Mouse (Mus musculus): ENCODE measurements around the gene Vdr. TPM values are rescaled to one million over a fixed set of nuclear protein-coding genes. Genes with fewer than 3 reads are reported as not detected.

The Vdr gene
- total RNA-seq, 1 experiment from 2014 or later = 2.9 TPM

GRCm38 (mm10) chr15:97812875-97813274, 97.6 kb downstream of the Vdr start:
- no peak for ATAC-seq (replicated peaks in 1 of 2; ENCODE audit: insufficient read depth in 1 of 2, low FRiP score in 2 of 2, low TSS enrichment in 1 of 2, low read depth in 1 of 2, poor library complexity in 2 of 2, severe bottlenecking in 2 of 2)

DNA sequence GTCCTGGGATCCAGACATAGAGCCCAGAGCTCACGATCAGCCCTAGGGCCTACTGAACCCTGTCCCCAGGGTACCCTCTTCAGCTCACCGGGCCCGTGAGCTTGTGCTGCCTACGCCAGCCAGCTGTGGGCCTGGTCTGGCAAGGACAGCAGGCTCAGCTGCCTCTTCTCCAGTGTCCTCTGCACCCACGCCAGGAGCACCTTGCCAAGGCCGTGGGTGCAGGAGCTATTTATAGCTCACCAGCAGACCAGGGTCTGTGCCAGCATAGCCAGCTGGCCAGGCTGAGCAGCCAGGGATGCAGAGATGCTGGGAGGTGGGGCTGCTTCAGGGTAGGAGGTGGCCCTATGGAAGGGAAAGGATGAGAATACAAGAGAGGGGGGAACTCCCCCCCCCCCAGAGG, 98.3 kb downstream of the Vdr start:
- ATAC-seq (replicated peaks in 1 of 2; ENCODE audit: insufficient read depth in 1 of 2, low FRiP score in 2 of 2, low TSS enrichment in 1 of 2, low read depth in 1 of 2, poor library complexity in 2 of 2, severe bottlenecking in 2 of 2) = no peak

DNA sequence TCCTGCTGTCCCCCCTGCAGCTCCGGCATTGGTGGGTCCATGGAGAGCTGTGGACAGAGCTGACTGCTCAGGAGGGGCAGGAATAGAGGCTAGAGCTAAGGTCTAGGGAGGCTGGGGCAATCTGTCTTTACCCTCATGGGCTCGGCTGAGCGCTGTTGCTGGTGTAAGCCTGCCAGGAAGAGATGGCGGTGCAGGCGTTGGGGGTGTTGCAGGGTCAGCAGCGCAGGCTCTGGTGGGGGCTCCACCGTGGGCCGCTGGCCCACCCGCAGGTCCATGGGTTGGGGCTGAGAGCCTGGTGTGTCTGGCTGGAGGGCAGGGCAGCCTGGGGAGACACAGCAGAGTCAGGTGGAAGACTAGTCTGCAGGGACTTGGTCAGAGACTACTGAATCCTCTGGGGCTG, 99.1 kb downstream of the Vdr start:
- no peak for ATAC-seq (replicated peaks in 1 of 2; ENCODE audit: insufficient read depth in 1 of 2, low FRiP score in 2 of 2, low TSS enrichment in 1 of 2, low read depth in 1 of 2, poor library complexity in 2 of 2, severe bottlenecking in 2 of 2)

- ATAC-seq (replicated peaks in 1 of 2; ENCODE audit: insufficient read depth in 1 of 2, low FRiP score in 2 of 2, low TSS enrichment in 1 of 2, low read depth in 1 of 2, poor library complexity in 2 of 2, severe bottlenecking in 2 of 2) = no peak
These were observed 100.0 kb downstream of the Vdr start for GRCm38 (mm10) chr15:97810399-97810798.

- no peak for ATAC-seq (replicated peaks in 1 of 2; ENCODE audit: insufficient read depth in 1 of 2, low FRiP score in 2 of 2, low TSS enrichment in 1 of 2, low read depth in 1 of 2, poor library complexity in 2 of 2, severe bottlenecking in 2 of 2)
These were observed 100.5 kb downstream of the Vdr start for GRCm38 (mm10) chr15:97809942-97810341.

GRCm38 (mm10) chr15:97809206-97809605, 101.2 kb downstream of the Vdr start:
- ATAC-seq (replicated peaks in 1 of 2; ENCODE audit: insufficient read depth in 1 of 2, low FRiP score in 2 of 2, low TSS enrichment in 1 of 2, low read depth in 1 of 2, poor library complexity in 2 of 2, severe bottlenecking in 2 of 2) = no peak

DNA sequence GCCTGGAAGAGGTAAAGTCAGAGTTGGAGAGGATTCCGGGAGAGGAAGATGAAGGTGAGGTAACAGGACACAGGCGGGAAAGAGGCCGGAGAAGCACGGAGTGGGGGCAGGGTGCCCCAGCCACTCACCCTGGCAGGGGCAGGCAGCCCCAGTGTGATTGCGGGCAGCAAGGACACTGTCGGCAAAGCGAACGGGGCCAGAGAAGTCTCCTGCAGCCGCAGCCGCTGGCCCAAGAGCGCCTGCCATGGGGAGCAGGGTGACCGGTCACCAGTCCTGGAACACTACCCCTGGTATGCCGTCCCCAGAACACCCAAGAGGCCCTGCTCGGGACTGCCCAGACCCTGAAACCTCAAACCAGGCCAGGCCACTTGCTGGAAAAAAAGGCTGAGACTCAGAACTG, 101.9 kb downstream of the Vdr start:
- no peak for ATAC-seq (replicated peaks in 1 of 2; ENCODE audit: insufficient read depth in 1 of 2, low FRiP score in 2 of 2, low TSS enrichment in 1 of 2, low read depth in 1 of 2, poor library complexity in 2 of 2, severe bottlenecking in 2 of 2)

- no peak for ATAC-seq (replicated peaks in 1 of 2; ENCODE audit: insufficient read depth in 1 of 2, low FRiP score in 2 of 2, low TSS enrichment in 1 of 2, low read depth in 1 of 2, poor library complexity in 2 of 2, severe bottlenecking in 2 of 2)
These were observed 102.6 kb downstream of the Vdr start for GRCm38 (mm10) chr15:97807867-97808266.

Other genes starting within 250 kb of the Vdr start
- 32.9 and 45.8 TPM in 2 replicates for gene Rpap3, start 204.8 kb downstream of the Vdr start, total RNA-seq (2017)
- 1.4 and 3.4 TPM in 2 replicates for gene Endou, start 179.3 kb downstream of the Vdr start, total RNA-seq (2017)
- gene Rapgef3, start 142.7 kb downstream of the Vdr start, total RNA-seq (2017) = 5.5 and 18.2 TPM in 2 replicates
- 61.1 and 68.9 TPM in 2 replicates for gene Slc48a1, start 132.1 kb downstream of the Vdr start, total RNA-seq (2017)
- 15.4 and 18.9 TPM in 2 replicates for gene Hdac7, start 66.1 kb downstream of the Vdr start, total RNA-seq (2017)
- 36.1 and 45.1 TPM in 2 replicates for gene Tmem106c, start 53.6 kb upstream of the Vdr start, total RNA-seq (2017)
- not detected in 2 replicates for gene Col2a1, start 94.1 kb upstream of the Vdr start, total RNA-seq (2017)
- 38.0 and 41.3 TPM in 2 replicates for gene Pfkm, start 182.0 kb upstream of the Vdr start, total RNA-seq (2017)
- gene Senp1, start 183.1 kb upstream of the Vdr start, total RNA-seq (2017) = 58.2 and 63.0 TPM in 2 replicates